Mouse (Mus musculus): ENCODE data around the gene Kit. TPM values are rescaled to one million over a fixed set of nuclear protein-coding genes. Genes with fewer than 3 reads are reported as not detected.

Kit gene
- total RNA-seq, 2 experiments from 2014 or later: 43.9 to 47.4 TPM

GRCm38 (mm10) chr5:75581926-75582325, 7.2 kb downstream of the Kit start:
- DNase-seq (ENCODE audit: extremely low spot score in 1 of 2, low spot score in 2 of 2): no peak
- intact Hi-C loops (cut with DNase I): no loop called here

GRCm38 (mm10) chr5:75587781-75588180, 13.1 kb downstream of the Kit start:
- intact Hi-C loops (cut with DNase I): no loop called here
- DNase-seq (ENCODE audit: extremely low spot score in 1 of 2, low spot score in 2 of 2): no peak

- intact Hi-C loops (cut with DNase I): no loop called here
- no peak for DNase-seq (ENCODE audit: extremely low spot score in 1 of 2, low spot score in 2 of 2)
Observed at GRCm38 (mm10) chr5:75589552-75590346, 15.0 kb downstream of the Kit start.

GRCm38 (mm10) chr5:75590961-75591360, 16.2 kb downstream of the Kit start:
- no peak for DNase-seq (ENCODE audit: extremely low spot score in 1 of 2, low spot score in 2 of 2)
- intact Hi-C loops (cut with DNase I): no loop called here

GRCm38 (mm10) chr5:75591567-75591966, 16.9 kb downstream of the Kit start:
- intact Hi-C loops (cut with DNase I): no loop called here
- DNase-seq (ENCODE audit: extremely low spot score in 1 of 2, low spot score in 2 of 2): peak in 1 of 2 experiments; percentile 31

- no peak for DNase-seq (ENCODE audit: extremely low spot score in 1 of 2, low spot score in 2 of 2)
- intact Hi-C loops (cut with DNase I): no loop called here
Observed at GRCm38 (mm10) chr5:75595319-75595718, 20.6 kb downstream of the Kit start.

GRCm38 (mm10) chr5:75596211-75596610, 21.5 kb downstream of the Kit start:
- DNase-seq (ENCODE audit: extremely low spot score in 1 of 2, low spot score in 2 of 2): peak in 1 of 2 experiments; percentile 56
- intact Hi-C loops (cut with DNase I): no loop called here

GRCm38 (mm10) chr5:75597316-75597715, 22.6 kb downstream of the Kit start:
- intact Hi-C loops (cut with DNase I): no loop called here

GRCm38 (mm10) chr5:75598491-75598890, 23.8 kb downstream of the Kit start:
- intact Hi-C loops (cut with DNase I): no loop called here
- no peak for DNase-seq (ENCODE audit: extremely low spot score in 1 of 2, low spot score in 2 of 2)

More at GRCm38 (mm10) chr5:75597316-75597715, 22.6 kb downstream of the Kit start:
- no peak for DNase-seq (ENCODE audit: extremely low spot score in 1 of 2, low spot score in 2 of 2)

- intact Hi-C loops (cut with DNase I): no loop called here
- DNase-seq (ENCODE audit: extremely low spot score in 1 of 2, low spot score in 2 of 2): no peak
Observed at GRCm38 (mm10) chr5:75599991-75600390, 25.3 kb downstream of the Kit start.

- no peak for DNase-seq (ENCODE audit: extremely low spot score in 1 of 2, low spot score in 2 of 2)
- intact Hi-C loops (cut with DNase I): no loop called here
Observed at GRCm38 (mm10) chr5:75604238-75604637, 29.5 kb downstream of the Kit start.

- no peak for DNase-seq (ENCODE audit: extremely low spot score in 1 of 2, low spot score in 2 of 2)
- intact Hi-C loops (cut with DNase I): no loop called here
Observed at GRCm38 (mm10) chr5:75606898-75607297, 32.2 kb downstream of the Kit start.

- intact Hi-C loops (cut with DNase I): no loop called here
- no peak for DNase-seq (ENCODE audit: extremely low spot score in 1 of 2, low spot score in 2 of 2)
Observed at GRCm38 (mm10) chr5:75607971-75608370, 33.3 kb downstream of the Kit start.

- intact Hi-C loops (cut with DNase I): no loop called here
- no peak for DNase-seq (ENCODE audit: extremely low spot score in 1 of 2, low spot score in 2 of 2)
Observed at GRCm38 (mm10) chr5:75612380-75612779, 37.7 kb downstream of the Kit start.

GRCm38 (mm10) chr5:75612926-75613325, 38.2 kb downstream of the Kit start:
- DNase-seq (ENCODE audit: extremely low spot score in 1 of 2, low spot score in 2 of 2): no peak
- intact Hi-C loops (cut with DNase I): no loop called here

GRCm38 (mm10) chr5:75615000-75615571, 40.4 kb downstream of the Kit start:
- intact Hi-C loops (cut with DNase I): no loop called here
- no peak for DNase-seq (ENCODE audit: extremely low spot score in 1 of 2, low spot score in 2 of 2)

GRCm38 (mm10) chr5:75615624-75616023, 40.9 kb downstream of the Kit start:
- DNase-seq (ENCODE audit: extremely low spot score in 1 of 2, low spot score in 2 of 2): no peak
- intact Hi-C loops (cut with DNase I): no loop called here

GRCm38 (mm10) chr5:75622401-75622800, 47.7 kb downstream of the Kit start:
- no peak for DNase-seq (ENCODE audit: extremely low spot score in 1 of 2, low spot score in 2 of 2)
- intact Hi-C loops (cut with DNase I): no loop called here

- intact Hi-C loops (cut with DNase I): no loop called here
Observed at GRCm38 (mm10) chr5:75623007-75623406, 48.3 kb downstream of the Kit start.

GRCm38 (mm10) chr5:75623520-75623919, 48.8 kb downstream of the Kit start:
- intact Hi-C loops (cut with DNase I): no loop called here
- DNase-seq (ENCODE audit: extremely low spot score in 1 of 2, low spot score in 2 of 2): no peak

More at GRCm38 (mm10) chr5:75623007-75623406, 48.3 kb downstream of the Kit start:
- DNase-seq (ENCODE audit: extremely low spot score in 1 of 2, low spot score in 2 of 2): no peak
